Mouse (Mus musculus): ENCODE results near the gene Cdk8. TPM values are rescaled to one million over a fixed set of nuclear protein-coding genes. Genes with fewer than 3 reads are reported as not detected.

Gene Cdk8
- polyA plus RNA-seq, 1 experiment, result 31.7 TPM

DNA sequence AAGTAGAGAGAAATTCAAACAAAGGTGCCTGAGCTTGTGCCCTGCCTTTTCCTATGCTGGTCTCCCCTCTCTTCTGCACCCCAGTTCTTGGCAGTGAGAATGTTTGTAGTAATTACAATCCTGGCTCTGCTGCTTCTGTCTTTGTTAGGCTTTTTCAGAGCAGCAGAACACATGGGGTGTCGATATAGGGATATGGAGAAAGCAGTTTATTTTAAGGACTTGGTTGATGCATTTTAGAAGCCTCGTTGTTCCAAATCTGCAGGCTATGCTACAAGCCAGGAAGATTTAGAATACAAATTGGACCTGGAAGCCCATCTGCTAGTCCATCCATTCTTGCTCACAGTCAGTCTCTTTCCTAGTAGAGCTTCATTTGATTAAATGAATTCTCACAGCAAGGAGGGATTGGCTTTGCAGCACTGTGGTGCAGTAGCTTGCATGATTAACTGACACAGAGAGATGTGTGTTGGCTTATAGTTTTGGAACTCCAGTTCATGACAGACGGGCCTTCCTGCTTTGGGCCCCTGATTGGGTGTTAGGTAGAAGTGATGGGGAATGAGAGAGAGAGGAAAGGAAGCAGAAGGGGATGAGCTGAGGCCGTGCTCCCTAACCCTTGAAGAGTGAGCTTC lies 43.5 kb downstream of the Cdk8 start:
- peaks cover 9% of the 10 kb centered on the region for H3K36me3 ChIP-seq (ENCODE audit: control insufficient read depth, insufficient read depth, low read length)
- WGBS, result 80% methylated on average over 4 of the region's 4 CpGs
- no peak overlapping the region for H3K27ac ChIP-seq (ENCODE audit: insufficient read depth, low read depth, low read length)
- H3K4me1 ChIP-seq (ENCODE audit: control insufficient read depth, insufficient read depth, insufficient read length, low read length), result no peaks in the 10 kb centered on the region
- H3K27me3 ChIP-seq (ENCODE audit: control insufficient read depth, insufficient read depth, low read length), result no peaks in the 10 kb centered on the region
- no peak overlapping the region for H3K4me3 ChIP-seq (ENCODE audit: low read depth, low read length)
- no peak for TF ChIP-seq CTCF (IDR thresholded peaks at IDR 0.05; ENCODE audit: extremely low read depth, insufficient read length, insufficient replicate concordance, low read depth, low read length)
- no peak for TF ChIP-seq POLR2A (IDR thresholded peaks at IDR 0.05; ENCODE audit: low read depth, low read length)

DNA sequence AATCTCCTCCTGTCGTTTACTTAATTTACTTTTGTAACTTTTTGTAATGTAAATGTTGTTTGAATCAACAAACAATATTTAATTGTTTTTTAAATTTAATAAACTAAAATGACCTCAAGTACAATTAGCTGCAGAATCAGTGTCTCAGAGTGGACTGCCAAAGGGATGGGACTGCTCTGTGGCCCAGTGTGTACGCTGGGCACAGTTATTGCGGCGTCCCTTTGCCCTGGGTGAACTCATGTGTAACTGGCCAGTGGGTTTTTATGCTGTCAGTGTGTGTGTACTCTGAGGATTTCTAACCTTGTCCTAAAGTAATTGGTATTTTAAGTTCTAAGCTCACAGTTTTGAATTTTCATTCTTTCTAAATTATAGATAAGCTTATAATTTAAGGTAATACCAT lies 46.5 kb downstream of the Cdk8 start:
- WGBS, result 86% methylated on average over 4 of the region's 4 CpGs
- H3K4me1 ChIP-seq (ENCODE audit: control insufficient read depth, insufficient read depth, insufficient read length, low read length), result no peaks in the 10 kb centered on the region
- H3K4me3 ChIP-seq (ENCODE audit: low read depth, low read length), result no peak overlapping the region
- TF ChIP-seq CTCF (IDR thresholded peaks at IDR 0.05; ENCODE audit: extremely low read depth, insufficient read length, insufficient replicate concordance, low read depth, low read length) (no peak), POLR2A (IDR thresholded peaks at IDR 0.05; ENCODE audit: low read depth, low read length) (no peak)
- H3K27ac ChIP-seq (ENCODE audit: insufficient read depth, low read depth, low read length), result no peak overlapping the region
- peaks cover 7% of the 10 kb centered on the region for H3K36me3 ChIP-seq (ENCODE audit: control insufficient read depth, insufficient read depth, low read length)
- H3K27me3 ChIP-seq (ENCODE audit: control insufficient read depth, insufficient read depth, low read length), result no peaks in the 10 kb centered on the region

- H3K27me3 ChIP-seq (ENCODE audit: control insufficient read depth, insufficient read depth, low read length), result no peaks in the 10 kb centered on the region
- H3K36me3 ChIP-seq (ENCODE audit: control insufficient read depth, insufficient read depth, low read length), result peaks cover 12% of the 10 kb centered on the region
- TF ChIP-seq POLR2A (IDR thresholded peaks at IDR 0.05; ENCODE audit: low read depth, low read length) (no peak), CTCF (IDR thresholded peaks at IDR 0.05; ENCODE audit: extremely low read depth, insufficient read length, insufficient replicate concordance, low read depth, low read length) (no peak)
- no peak overlapping the region for H3K27ac ChIP-seq (ENCODE audit: insufficient read depth, low read depth, low read length)
- H3K4me1 ChIP-seq (ENCODE audit: control insufficient read depth, insufficient read depth, insufficient read length, low read length), result no peaks in the 10 kb centered on the region
- no peak overlapping the region for H3K4me3 ChIP-seq (ENCODE audit: low read depth, low read length)
Observed at GRCm38 (mm10) chr5:146280012-146280411, 49.0 kb downstream of the Cdk8 start.

DNA sequence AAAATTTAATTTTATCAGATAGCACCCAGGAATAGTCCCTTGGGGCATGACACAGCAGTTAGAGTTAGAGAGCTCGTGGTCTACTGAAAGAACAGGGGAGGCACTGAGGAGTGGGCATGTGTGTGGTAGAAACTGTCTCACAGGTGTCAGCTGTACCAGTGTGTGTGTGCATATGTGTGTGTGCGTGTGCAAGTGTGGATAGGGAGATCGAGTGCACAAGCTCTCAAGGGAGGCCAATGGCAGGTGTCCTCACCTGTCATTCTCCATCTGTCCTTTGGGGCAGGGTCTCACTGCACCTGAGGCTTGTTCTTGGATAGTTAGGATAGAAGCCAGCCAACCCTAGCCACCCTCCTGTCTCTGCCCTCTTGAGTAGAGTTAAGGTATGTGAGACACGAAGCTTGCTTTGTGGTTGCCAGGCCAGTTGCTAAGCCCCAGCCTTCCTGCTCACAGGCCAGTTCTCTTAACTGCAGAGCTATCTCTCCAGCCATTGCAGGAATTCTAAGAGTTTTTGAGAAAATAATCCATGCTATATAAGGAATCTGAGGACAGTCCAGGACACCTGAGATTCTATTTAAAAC lies 50.3 kb downstream of the Cdk8 start:
- Histone ChIP-seq H3K27me3 (ENCODE audit: control insufficient read depth, insufficient read depth, low read length) (no peaks in the 10 kb centered on the region), H3K36me3 (ENCODE audit: control insufficient read depth, insufficient read depth, low read length) (peaks cover 12% of the 10 kb centered on the region), H3K27ac (ENCODE audit: insufficient read depth, low read depth, low read length) (no peak overlapping the region), H3K4me3 (ENCODE audit: low read depth, low read length) (no peak overlapping the region), H3K4me1 (ENCODE audit: control insufficient read depth, insufficient read depth, insufficient read length, low read length) (no peaks in the 10 kb centered on the region)
- WGBS, result 91% methylated on average over 4 of the region's 4 CpGs
- TF ChIP-seq CTCF (IDR thresholded peaks at IDR 0.05; ENCODE audit: extremely low read depth, insufficient read length, insufficient replicate concordance, low read depth, low read length), result no peak

GRCm38 (mm10) chr5:146281884-146282579 lies 51.0 kb downstream of the Cdk8 start:
- Histone ChIP-seq H3K36me3 (ENCODE audit: control insufficient read depth, insufficient read depth, low read length) (peaks cover 18% of the 10 kb centered on the region), H3K27me3 (ENCODE audit: control insufficient read depth, insufficient read depth, low read length) (no peaks in the 10 kb centered on the region), H3K4me3 (ENCODE audit: low read depth, low read length) (no peak overlapping the region), H3K4me1 (ENCODE audit: control insufficient read depth, insufficient read depth, insufficient read length, low read length) (no peaks in the 10 kb centered on the region), H3K27ac (ENCODE audit: insufficient read depth, low read depth, low read length) (no peak overlapping the region)
- 79% methylated on average over 13 of the region's 13 CpGs for WGBS
- TF ChIP-seq CTCF (IDR thresholded peaks at IDR 0.05; ENCODE audit: extremely low read depth, insufficient read length, insufficient replicate concordance, low read depth, low read length), result no peak
- TF ChIP-seq POLR2A (IDR thresholded peaks at IDR 0.05; ENCODE audit: low read depth, low read length), result no peak

DNA sequence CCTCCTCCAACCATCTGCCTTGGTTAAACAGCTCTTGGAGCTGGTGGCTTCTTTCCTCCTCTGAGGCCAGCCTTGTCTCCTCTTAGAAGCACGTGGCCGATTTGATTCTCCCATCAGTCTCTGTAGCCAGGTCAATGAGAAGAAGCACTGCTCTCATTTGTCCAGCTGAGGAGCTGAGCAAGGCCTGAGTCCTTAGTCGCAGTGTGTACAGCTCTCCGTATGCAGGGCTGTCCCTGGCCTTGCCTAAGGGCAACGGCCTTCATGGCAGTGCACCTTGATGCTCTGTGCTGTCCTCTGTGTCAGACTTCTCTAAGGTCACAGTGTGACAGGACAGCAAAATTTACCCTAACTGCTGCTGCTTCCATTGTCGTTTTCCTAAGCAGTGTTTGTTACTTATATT lies 52.9 kb downstream of the Cdk8 start:
- Histone ChIP-seq H3K36me3 (ENCODE audit: control insufficient read depth, insufficient read depth, low read length) (peaks cover 30% of the 10 kb centered on the region), H3K27ac (ENCODE audit: insufficient read depth, low read depth, low read length) (no peak overlapping the region), H3K4me1 (ENCODE audit: control insufficient read depth, insufficient read depth, insufficient read length, low read length) (no peaks in the 10 kb centered on the region), H3K27me3 (ENCODE audit: control insufficient read depth, insufficient read depth, low read length) (no peaks in the 10 kb centered on the region), H3K4me3 (ENCODE audit: low read depth, low read length) (no peak overlapping the region)
- TF ChIP-seq CTCF (IDR thresholded peaks at IDR 0.05; ENCODE audit: extremely low read depth, insufficient read length, insufficient replicate concordance, low read depth, low read length), result no peak
- no peak for TF ChIP-seq POLR2A (IDR thresholded peaks at IDR 0.05; ENCODE audit: low read depth, low read length)
- WGBS, result 81% methylated on average over 6 of the region's 6 CpGs

DNA sequence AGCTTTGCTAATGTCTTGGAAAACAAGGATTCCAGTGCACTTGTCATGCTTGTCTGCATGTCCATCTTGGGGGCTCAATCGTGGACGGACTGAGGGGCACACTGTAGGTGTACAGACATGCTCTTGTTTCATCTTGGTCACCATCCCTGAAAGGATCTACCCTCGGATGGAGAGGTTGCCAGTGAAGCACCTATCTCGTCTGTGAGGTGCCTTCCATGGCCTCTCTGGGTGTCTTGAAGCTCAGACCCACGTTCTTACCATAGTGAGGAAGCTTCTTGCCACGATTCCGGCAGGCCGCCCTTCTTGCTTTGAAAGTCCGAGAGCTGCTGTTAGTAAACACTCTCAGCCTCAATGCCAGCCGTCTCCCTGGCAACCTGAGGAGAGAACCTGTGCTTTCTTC lies 56.4 kb downstream of the Cdk8 start:
- no peak for TF ChIP-seq POLR2A (IDR thresholded peaks at IDR 0.05; ENCODE audit: low read depth, low read length)
- H3K36me3 ChIP-seq (ENCODE audit: control insufficient read depth, insufficient read depth, low read length), result peaks cover 34% of the 10 kb centered on the region
- WGBS, result 90% methylated on average over 10 of the region's 10 CpGs
- no peaks in the 10 kb centered on the region for H3K27me3 ChIP-seq (ENCODE audit: control insufficient read depth, insufficient read depth, low read length)
- H3K4me1 ChIP-seq (ENCODE audit: control insufficient read depth, insufficient read depth, insufficient read length, low read length), result no peaks in the 10 kb centered on the region
- H3K27ac ChIP-seq (ENCODE audit: insufficient read depth, low read depth, low read length), result no peak overlapping the region
- H3K4me3 ChIP-seq (ENCODE audit: low read depth, low read length), result no peak overlapping the region
